Mouse (Mus musculus) WW6 (cell line): ENCODE data around the gene Lmln.
"Not testable (repeated sequence)": the region's sequence is repeated elsewhere in the genome, so short reads cannot be mapped to it uniquely, and the experiment has no call there.

Experiments used
- DNase-seq: peaks from one replicate; pipeline ENCODE4 v3.0.0-alpha.2; 2013; ENCODE audit warnings: low read depth, low spot score

Lmln gene

GRCm38 (mm10) chr16:33056786-33057185, 5.5 kb upstream of the Lmln start:
- no peak for DNase-seq

GRCm38 (mm10) chr16:33058033-33058432, 4.3 kb upstream of the Lmln start:
- DNase-seq, result no peak

GRCm38 (mm10) chr16:33058656-33059055, 3.7 kb upstream of the Lmln start:
- DNase-seq, result not testable (repeated sequence)

GRCm38 (mm10) chr16:33059471-33059870, 2.9 kb upstream of the Lmln start:
- DNase-seq, result no peak

- no peak for DNase-seq
Observed at GRCm38 (mm10) chr16:33060926-33061325, 1.4 kb upstream of the Lmln start.

- no peak for DNase-seq
Observed at GRCm38 (mm10) chr16:33061400-33061799, 921 bp upstream of the Lmln start.

- peak; percentile 55 for DNase-seq
Observed at GRCm38 (mm10) chr16:33062682-33063131, 386 bp downstream of the Lmln start.

GRCm38 (mm10) chr16:33063267-33063666, 946 bp downstream of the Lmln start:
- no peak for DNase-seq

GRCm38 (mm10) chr16:33064636-33065035, 2.3 kb downstream of the Lmln start:
- no peak for DNase-seq

- DNase-seq, result no peak
Observed at GRCm38 (mm10) chr16:33070928-33071327, 8.6 kb downstream of the Lmln start.

GRCm38 (mm10) chr16:33072871-33073557, 10.7 kb downstream of the Lmln start:
- no peak for DNase-seq

- no peak for DNase-seq
Observed at GRCm38 (mm10) chr16:33074967-33075366, 12.6 kb downstream of the Lmln start.

- no peak for DNase-seq
Observed at GRCm38 (mm10) chr16:33076078-33076477, 13.8 kb downstream of the Lmln start.

- DNase-seq, result no peak
Observed at GRCm38 (mm10) chr16:33077069-33077627, 14.8 kb downstream of the Lmln start.

- no peak for DNase-seq
Observed at GRCm38 (mm10) chr16:33080063-33080462, 17.7 kb downstream of the Lmln start.

GRCm38 (mm10) chr16:33082951-33083350, 20.6 kb downstream of the Lmln start:
- DNase-seq, result no peak

- no peak for DNase-seq
Observed at GRCm38 (mm10) chr16:33083996-33084395, 21.7 kb downstream of the Lmln start.

GRCm38 (mm10) chr16:33085666-33086065, 23.3 kb downstream of the Lmln start:
- no peak for DNase-seq

- no peak for DNase-seq
Observed at GRCm38 (mm10) chr16:33113726-33114125, 51.4 kb downstream of the Lmln start.

GRCm38 (mm10) chr16:33123373-33123772, 61.1 kb downstream of the Lmln start:
- DNase-seq, result no peak

- no peak for DNase-seq
Observed at GRCm38 (mm10) chr16:33123938-33124820, 61.9 kb downstream of the Lmln start.

GRCm38 (mm10) chr16:33127052-33127451, 64.7 kb downstream of the Lmln start:
- no peak for DNase-seq
